Mouse (Mus musculus) granulocyte monocyte progenitor cell, adult 5-6 weeks (primary cell): ENCODE data around the gene Ddx19a. TPM values are rescaled to one million over a fixed set of nuclear protein-coding genes. Genes with fewer than 3 reads are reported as not detected.
"Not testable (repeated sequence)": the region's sequence is repeated elsewhere in the genome, so short reads cannot be mapped to it uniquely, and the experiment has no call there.

Source experiments
- ATAC-seq: replicated peaks from 2 replicates; pipeline ENCODE4 v1.8.0; 2016; ENCODE audit warnings: mild to moderate bottlenecking, moderate TSS enrichment, inconsistent platforms; ENCODE audit not compliant: poor library complexity, severe bottlenecking
- total RNA-seq, 2 experiments: library from RNA; stranded (forward) in 1 of 2; stranded (reverse) in 1 of 2; fragments of 200-712, 200-1000 nt in 1 of 2; fragments of >200 nt in 1 of 2; fragmentation: Nextera tagmentation in 1 of 2; gene quantifications; 2 replicates each; pipeline ENCODE4 v1.2.3; 2014 to 2017

The Ddx19a gene
- total RNA-seq, 2 experiments from 2014 or later: 40.9 to 72.5 TPM

DNA sequence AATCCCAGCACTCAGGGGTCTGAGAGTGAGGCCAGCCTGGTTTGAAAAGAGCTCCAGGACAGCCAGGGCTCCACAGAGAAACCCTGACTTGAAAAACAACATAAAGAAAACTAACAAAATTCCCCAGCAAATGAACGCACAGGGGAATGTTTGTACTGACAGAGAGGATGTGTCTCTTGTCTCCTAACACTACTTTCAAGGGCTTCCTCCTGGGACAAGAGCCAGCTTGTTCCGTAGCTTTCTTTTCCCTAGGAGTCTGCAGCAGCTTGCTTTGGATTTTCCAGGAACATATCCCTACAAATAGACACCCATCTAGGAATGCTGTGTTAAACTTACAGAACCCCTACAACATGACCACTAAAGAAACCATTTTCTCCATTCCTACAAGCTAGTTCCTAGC lies 19.6 kb downstream of the Ddx19a start:
- not testable (repeated sequence) for ATAC-seq

DNA sequence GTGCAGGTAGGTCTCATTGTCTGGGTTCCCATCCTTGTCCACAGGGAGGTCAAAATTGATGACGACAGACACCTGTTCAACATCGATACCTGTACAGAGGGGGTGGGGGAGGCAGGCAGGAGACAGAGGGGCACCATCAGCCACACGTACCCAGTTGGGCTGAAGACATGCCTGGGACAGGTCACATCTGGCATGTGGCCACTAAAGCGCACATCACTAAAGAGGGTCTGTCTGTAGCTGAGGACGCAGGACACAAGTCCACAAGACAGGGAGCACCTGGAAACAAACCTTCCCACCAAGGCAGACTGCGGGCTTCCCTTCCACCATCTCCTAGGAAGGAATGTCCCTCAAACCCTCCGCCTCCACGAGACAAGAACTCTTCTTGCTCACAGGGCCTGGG lies 21.1 kb downstream of the Ddx19a start:
- not testable (repeated sequence) for ATAC-seq

DNA sequence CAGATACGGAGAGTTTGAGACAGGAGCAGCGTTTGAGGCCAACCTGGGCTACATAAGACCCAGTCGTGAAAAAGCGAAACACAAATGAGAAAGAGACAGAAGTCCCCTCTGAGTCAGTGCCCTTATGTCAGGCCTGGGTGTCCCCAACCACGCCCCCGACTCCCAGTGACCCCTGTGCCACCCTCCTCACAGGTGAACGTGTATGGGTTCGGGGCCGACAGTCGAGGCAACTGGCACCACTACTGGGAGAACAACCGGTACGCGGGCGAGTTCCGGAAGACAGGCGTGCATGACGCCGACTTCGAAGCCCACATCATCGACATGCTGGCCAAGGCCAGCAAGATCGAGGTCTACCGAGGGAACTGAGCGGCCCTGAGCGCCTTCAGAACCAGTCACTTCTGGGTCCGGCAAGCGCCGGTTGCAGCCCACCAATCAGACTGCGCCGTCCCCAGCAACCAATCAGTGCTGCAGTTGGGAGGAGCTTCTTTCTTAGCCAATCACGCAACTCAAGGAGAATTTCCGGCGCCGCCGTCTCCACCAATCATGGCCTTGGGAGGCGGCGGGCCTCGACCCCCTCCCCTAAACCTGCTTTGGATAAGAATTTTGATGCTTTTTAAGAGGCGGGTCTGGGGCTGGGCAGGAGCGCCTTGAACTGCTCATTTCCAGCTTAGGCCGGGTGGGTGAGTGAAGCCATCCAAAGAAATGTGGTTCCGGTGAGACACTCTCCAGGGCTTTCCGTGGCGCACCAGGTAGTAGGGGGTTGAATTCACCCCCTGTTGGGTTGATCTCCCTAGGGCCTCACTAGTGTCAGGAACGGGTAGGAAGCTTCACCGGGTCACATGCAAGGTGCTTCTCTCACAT lies 27.5 kb downstream of the Ddx19a start:
- peak; percentile 92 for ATAC-seq

DNA sequence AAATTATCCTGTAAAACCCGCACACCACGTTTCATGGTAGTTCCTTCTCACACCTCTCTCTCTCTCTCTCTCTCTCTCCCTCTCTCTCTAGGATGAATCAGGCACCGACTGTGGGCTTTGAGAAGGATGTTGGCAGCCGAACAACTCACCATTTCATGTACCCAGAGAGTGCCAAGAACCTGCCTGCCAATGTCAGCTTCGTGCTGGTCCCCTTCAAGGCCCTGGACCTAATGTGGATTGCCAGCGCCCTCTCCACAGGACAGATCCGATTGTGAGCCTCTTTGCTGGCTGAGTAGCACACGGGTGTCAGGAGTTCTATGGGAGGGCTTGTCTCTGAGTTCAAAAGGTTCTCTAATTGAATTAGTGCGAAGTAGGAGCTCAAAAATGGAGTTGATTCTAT lies 30.3 kb downstream of the Ddx19a start:
- ATAC-seq: no peak

DNA sequence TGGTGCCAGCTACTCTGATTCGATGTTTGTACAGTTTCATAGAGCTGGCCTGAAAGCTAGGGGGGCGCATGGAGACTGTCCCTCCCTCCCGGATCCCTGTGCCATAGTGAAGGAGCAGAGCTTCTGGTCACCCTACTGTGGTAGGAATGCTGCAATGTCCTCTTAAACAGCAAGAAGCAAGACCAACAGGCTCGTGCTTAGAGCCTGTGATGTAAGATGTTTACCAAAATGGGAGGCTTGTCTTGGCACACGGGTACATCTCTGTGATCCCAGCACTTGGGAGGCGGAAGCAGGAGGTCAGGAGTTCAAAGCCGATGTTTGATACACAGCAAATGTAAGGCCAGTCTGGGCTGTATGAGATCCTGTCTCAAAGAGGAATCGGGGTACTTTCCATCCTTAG lies 31.0 kb downstream of the Ddx19a start:
- ATAC-seq: no peak

DNA sequence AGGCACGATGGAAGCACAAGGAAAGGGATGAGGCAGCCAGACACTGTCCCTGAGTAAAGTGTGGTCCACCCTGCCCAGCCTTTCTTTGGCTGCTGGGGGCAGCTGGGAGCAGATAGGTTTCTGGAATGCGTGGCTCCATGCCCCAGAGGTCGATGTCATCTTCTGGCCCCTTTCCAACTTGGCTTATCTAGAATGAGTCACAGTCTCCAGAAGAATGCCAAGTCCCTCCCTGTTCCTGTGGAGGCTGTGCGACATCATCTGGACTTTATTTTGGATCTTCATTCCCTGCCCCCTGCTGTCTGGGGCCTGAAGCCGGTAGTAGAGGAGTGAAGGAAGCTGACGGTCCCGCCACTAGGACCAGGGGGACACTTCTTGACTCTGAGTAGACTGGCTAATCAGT lies 32.0 kb downstream of the Ddx19a start:
- ATAC-seq: no peak

DNA sequence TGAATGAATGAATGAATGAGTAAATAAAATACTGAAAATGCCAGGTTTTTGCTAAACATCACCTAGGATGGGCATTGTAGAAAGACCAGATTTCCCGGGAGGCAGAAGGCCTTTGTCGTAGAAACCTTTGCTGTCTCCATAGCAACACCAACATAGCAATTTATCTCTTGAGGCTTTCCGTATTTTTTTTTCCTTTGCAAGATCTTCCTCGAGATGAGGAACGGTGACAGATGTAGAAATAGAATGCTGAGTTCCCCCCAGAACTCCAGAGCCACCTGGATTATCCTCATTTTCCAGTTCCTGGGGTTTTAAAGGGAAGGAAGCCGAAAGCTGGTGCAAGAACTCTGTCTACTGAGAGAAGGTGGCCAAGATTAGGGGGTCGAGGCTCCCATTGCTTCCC lies 32.9 kb downstream of the Ddx19a start:
- ATAC-seq: no peak

DNA sequence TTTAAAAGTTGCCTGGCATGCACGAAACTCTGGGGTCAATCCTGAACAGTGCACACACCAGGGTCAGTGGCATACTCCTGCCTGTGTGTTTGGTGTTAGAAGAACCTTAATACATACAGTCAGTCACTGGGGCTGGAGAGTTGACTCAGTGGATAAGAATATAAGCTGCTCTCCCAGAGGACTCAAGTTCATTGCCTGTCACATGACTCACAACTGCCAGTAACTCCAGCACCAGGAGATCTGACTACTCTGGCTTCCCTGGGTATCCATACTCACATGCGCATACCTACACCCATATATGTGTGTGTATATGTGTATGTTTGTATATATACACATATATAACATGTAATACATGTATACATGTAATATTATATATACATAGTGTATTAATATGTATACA lies 34.5 kb downstream of the Ddx19a start:
- ATAC-seq: no peak

DNA sequence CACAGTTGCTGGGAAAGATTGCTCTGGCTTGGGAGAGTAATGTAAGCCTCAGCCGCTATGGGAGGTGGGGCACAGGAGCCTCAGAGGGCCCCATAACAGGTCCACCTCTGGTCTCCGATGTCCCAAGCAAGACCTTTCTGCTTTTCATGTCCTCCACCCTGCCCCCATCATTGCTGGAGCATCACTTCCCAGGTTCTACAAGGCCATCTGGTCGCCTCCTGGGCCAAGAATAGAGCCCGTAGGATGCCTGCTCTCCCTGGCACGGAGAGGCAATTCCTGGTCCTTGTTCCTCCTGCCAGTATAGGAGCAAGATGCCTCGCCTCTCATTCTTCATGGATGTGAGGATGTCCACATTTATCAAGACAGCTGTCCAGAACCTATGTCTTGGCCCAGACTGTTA lies 37.7 kb downstream of the Ddx19a start:
- no peak for ATAC-seq

DNA sequence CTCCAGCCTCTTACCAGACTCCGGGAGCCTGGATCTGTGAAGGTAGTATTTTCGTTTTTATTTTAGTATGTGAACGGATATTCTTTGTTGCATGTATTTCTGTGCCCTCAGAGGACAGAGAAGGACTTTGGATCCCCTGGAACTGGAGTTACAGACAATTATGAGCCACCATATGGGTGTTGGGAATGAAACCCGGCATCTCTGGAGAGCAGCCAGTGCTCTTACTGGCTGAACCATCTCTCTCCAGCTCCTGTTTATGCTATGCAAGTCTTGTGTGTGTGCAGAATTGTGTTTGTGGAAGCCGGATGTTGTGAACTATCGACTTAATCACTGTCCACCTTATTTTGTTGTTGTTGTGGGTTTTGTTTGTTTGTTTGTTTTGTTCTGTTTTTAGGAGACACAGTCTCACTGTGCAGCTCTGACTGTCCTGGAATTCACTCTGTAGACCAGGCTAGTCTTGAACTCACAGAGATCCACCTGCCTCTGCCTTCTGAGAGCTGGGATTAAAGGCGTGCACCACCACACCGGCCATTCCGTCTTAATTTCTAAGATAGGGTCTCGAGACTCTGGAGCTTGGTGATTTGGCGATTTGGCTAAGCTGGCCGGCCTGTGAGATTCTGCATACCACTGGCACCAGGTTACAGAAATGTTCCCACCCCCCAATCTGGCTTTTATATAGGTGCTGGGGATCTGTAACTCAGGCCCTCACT lies 38.4 kb downstream of the Ddx19a start:
- no peak for ATAC-seq

DNA sequence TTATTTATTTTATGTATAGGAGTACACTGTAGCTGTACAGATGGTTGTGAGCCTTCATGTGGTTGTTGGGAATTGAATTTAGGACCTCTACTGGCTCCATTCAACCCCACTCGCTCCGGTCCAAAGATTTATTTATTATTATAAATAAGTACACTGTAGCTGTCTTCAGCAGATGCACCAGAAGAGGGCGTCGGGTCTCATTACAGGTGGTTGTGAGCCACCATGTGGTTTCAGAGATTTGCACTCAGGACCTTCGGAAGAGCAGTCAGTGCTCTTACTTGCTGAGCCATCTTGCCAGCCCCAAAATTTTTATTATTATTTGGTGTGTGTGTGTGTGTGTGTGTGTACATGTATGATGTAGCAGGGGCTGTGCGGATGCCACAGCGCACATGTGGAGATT lies 39.0 kb downstream of the Ddx19a start:
- ATAC-seq: not testable (repeated sequence)

DNA sequence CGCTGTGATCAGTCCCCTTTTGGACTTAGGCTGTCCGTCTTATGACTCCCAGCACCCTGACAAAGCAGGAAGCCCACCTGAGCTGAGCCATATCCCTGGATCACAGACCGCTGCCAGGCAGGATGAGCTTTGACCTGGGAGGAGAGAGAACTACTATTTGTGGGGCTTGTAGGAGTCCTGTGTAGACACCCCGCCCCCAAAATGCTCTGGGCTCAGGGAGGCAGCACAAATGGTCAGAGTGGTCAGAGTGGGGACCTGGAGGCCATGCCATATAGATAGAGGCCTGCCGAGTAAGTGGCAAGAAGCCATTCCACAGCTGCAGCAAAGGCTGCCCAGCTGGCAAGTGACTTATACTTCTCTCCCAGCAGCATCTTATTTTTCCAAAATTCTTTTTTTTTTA lies 39.5 kb downstream of the Ddx19a start:
- ATAC-seq: no peak

DNA sequence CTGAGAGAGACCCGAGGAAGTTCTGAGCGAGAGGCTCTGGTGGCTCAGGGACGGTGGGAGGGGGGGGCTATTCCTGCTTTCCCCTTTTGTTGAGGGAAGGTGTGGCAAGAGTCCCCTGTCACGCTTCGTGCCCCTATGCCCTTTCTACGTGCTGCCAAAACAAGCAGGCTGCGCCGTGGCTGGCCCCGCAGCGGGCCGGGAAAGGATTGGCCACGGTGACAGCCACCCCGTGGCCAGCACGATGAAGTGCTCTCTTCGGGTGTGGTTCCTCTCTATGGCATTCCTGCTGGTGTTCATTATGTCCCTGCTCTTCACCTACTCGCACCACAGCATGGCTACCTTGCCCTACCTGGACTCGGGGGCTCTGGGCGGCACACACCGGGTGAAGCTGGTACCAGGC lies 40.1 kb downstream of the Ddx19a start:
- no peak for ATAC-seq

DNA sequence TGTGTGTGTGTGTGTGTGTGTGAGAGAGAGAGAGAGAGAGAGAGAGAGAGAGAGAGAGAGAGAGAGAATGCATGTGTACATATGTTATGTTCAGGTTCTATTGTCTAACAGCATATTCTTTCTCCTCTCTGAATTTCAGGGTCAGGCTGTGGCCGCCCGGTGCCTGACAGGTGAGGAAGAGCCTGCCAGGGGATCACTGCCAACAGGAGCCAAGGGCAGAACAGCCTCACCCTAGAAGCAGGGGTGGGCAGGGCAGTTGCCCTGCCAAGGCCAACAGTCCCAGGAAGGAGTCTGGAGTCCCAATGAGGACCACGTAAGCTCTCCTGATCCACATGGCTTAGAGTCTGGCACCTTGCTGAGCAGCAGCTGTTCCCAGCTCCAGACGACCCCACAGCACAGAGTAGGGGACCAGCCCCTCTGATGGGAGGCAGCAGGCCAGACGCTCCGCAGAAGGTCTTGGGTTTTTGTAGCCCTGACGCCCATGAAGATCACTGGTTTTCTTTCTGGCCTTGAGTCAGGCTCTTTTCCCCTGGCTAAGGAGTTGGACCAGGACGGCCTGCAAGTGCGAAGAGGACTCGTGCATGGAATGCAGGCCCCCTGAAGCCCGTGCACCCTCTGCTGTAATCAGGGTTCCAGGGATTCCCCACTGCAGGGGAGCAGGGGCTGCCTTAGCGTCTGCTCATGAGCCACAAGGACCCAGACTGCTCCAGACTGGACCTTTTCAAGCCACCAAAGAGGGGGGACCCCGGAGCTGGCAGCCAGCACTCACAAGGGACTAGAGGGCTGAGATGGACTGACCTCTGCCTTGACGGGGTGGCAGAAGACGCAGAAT lies 40.8 kb downstream of the Ddx19a start:
- ATAC-seq: no peak

DNA sequence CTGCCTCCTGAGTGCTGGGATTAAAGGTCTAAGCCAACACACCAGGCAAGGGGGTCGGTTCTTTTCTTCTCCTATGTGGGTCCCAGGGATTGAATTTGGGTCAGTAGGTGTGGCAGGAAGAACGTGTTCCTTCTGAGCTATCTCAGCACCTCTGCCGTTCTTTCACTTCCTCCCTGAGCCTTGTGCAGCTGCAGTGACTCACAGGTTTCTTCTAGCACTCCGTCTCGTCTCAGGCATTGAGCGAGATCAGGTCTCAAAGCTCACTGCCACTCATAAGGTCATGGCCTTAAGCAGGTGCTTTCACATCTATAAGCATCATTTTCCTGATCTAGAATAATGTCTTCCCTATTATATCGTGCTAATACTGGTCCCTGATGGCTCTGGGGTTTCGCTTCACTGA lies 42.8 kb downstream of the Ddx19a start:
- ATAC-seq: peak; percentile 87

DNA sequence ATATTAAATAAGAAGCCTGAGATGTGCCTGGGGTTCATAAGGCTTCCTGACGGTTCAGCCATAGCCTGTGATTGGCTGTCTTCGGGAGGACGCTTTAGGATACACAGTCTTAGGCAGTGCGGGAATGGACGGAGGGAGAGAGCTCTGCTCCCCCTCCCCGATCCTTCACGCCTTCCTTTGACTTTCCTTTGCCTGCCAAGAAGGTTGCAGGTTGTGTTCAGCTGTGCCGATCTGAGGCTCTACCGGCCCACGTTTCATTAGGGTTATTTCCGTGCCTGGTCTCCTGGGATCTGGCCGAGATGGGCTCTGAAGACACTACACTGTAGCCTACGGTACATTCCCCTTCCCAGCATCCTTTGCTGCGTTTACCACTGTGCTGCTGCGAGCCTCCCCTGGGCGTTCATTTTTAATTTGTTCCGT lies 47.5 kb downstream of the Ddx19a start:
- ATAC-seq: 0 out of 2 replicates have a peak, but pooled peaks have one; percentile 16

DNA sequence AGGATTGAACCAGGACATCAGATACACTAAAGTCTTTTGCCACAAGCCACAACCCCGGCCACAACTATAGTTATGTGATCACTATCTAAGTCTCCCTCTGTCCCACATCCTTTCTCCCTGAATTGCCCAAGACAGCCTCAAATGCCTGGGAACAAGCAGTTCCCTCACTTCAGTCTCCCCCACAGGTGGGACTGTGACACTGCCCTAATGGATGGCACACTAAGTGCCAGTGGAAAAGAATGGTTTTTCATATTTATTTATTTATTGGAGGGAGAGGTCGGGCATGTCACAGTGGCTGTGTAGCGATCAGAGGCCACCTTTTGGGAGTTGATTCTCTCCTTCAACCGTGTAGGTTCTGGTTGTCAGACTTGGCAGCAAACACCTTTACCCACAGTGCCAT lies 51.9 kb downstream of the Ddx19a start:
- 0 out of 2 replicates have a peak, but pooled peaks have one; percentile 4 for ATAC-seq

DNA sequence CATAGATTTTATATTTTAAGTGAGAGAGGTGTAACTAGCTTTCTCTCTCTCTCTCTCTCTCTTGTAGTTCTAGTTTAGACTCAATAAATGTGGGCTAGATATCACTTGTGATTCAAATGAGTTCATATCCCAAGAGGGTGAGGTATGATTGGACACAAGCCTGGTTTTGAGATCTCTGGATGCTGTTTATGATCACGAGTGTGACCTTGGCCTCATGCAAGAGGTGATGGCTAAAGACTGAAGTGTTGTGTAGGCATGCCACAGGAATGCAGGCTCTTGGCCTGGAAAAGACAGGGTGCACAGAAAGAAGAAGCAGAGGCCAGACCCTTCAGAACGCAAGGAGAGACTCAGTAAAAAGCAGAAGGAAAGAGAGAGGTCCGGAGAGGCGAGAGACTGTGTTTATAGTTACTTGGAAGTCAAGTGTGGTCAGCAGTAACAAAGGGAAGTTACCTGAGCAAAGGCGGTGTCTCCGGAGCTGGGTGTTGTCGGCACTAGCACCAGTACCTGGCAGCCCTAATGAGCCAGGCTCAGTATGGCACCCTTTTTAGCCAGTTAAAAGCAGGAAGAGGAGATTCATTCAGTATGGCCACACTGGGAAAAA lies 53.2 kb downstream of the Ddx19a start:
- ATAC-seq: peak; percentile 76

DNA sequence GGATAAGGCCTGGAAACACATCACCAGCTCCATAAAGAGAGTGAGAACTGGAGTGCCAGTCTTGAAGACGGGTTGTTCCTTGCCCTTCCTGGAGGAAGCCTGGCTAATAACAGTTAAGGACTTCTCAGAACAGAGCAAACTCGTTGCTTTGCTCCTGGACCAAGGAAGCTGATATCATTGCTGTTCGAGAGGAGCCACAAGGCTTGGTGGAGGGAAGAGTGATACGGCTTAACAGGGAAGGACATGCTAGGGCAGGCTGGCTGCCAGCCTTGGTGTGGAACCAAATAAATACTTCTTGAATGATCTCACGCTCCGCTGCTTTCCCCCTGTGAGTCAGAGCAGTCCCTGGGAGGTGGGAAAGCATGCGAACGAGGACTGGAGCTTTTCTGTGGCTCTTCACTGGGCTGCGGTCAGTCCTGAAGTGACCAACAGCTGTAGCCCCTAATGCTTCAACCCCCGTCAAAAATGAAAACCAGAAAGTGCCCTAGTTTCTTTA lies 56.1 kb downstream of the Ddx19a start:
- ATAC-seq: no peak
